Mouse (Mus musculus): ENCODE measurements around the gene Dgkq.
"Not testable (repeated sequence)": the region's sequence is repeated elsewhere in the genome, so short reads cannot be mapped to it uniquely, and the experiment has no call there.

The Dgkq gene

DNA sequence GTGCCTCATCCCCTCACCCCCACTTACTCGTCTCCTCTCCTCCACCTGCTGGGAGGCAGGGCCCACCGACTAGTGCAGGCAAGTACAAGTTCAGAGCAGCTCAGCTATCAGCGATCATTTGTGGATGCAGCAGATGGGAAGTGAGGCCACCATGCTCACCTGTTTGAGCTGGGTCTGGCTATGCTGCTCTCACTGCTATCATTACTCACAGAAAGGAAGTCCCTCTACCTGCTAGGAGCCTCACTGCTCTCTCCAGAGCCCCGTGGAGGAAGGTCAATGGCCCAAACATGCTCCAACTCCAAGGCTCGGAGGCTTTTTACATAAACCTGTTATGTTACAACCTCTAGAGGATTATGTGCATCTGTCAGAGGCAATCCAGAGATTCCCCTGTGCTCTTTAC, 12.1 kb downstream of the Dgkq start:
- intact Hi-C loops (cut with DNase I): no loop called here

DNA sequence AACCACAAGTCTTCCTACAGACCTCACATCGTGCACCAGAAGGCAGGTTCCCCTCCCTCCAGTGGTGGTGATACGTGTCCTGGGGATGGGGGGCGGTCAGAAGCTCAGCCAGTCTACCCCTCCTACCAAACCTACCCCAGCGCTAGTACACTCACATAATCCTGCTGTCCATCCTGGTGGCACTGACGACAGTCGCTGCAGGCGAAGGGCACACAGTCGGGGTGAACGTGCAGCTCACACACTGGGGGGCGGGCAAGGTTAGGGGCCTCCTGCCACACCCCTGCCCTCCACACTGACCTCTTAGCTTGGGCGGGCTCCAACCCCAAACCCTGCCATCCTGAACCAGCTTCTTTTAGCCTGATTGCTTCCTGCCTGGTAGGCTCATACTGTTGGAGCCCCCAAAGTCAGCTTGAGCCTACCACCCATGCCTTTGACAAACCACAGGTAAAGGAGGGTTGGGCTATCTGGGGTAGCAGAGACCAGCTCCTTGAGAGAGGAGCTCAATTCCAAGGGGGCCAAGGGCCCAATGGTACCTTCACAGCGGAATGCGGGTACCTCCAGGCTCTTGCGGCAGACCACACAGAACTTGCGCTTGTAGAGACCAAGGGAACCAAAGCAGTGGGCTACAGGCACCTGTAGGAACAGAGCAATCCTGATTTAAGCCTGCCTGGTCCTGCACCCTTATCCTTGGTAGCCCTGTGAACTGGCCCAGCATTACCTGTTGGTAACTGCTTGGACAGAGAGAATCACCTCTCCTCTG, 13.4 kb downstream of the Dgkq start:
- intact Hi-C loops (cut with DNase I): no loop called here

GRCm38 (mm10) chr5:108655381-108655780, 14.1 kb downstream of the Dgkq start:
- intact Hi-C loops (cut with DNase I): no loop called here

- intact Hi-C loops (cut with DNase I): loop anchor here (5.0 kb wide), 2 partner anchors 67 to 227 kb away; no protein-coding TSS in a partner anchor
These were observed 15.0 kb downstream of the Dgkq start for GRCm38 (mm10) chr5:108654444-108654990.

- intact Hi-C loops (cut with DNase I): loop anchor here (5.0 kb wide), 2 partner anchors 66 to 226 kb away; no protein-coding TSS in a partner anchor
These were observed 16.1 kb downstream of the Dgkq start for GRCm38 (mm10) chr5:108653341-108653740.

- intact Hi-C loops (cut with DNase I): loop anchor here (5.0 kb wide), 2 partner anchors 65 to 225 kb away; no protein-coding TSS in a partner anchor
These were observed 17.6 kb downstream of the Dgkq start for GRCm38 (mm10) chr5:108651823-108652222.

GRCm38 (mm10) chr5:108651136-108651720, 18.2 kb downstream of the Dgkq start:
- intact Hi-C loops (cut with DNase I): loop anchor here (5.0 kb wide), 2 partner anchors 64 to 224 kb away; no protein-coding TSS in a partner anchor

- intact Hi-C loops (cut with DNase I): loop anchor here (5.0 kb wide), 2 partner anchors 63 to 223 kb away; no protein-coding TSS in a partner anchor
These were observed 19.1 kb downstream of the Dgkq start for GRCm38 (mm10) chr5:108650341-108650740.

DNA sequence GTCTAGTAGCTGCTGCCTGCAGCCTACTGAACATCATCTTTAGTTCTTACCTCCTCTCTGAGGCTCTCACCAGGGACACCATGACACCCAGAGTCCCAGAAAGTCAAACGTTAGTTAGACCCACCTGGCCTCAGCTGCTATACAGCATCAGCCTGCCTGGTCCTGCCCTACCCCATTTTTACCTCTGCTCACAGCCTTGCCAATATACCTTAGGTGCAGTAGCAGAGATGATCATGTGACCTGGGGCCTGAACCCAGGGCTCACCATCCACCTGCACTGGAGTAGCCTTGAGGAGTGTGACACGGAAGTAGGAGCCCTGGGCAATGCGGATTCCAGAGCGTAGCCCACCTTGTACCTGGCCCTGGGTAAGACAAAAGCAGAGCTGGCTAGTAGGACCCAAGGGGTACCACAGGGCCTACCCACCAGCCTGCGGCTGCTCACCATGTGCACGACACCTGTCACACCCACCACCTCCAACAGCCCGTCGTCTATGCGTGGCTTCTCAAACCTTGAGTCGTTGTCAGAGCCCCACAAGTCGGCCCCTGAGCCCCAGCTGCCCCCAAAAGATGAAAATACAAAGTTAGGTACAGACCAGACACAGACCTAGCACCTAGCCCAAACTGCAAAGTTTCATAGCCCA, 20.4 kb downstream of the Dgkq start:
- intact Hi-C loops (cut with DNase I): no loop called here

GRCm38 (mm10) chr5:108647820-108648465, 21.5 kb downstream of the Dgkq start:
- intact Hi-C loops (cut with DNase I): no loop called here

GRCm38 (mm10) chr5:108647311-108647710, 22.2 kb downstream of the Dgkq start:
- intact Hi-C loops (cut with DNase I): no loop called here

- intact Hi-C loops (cut with DNase I): no loop called here
These were observed 23.2 kb downstream of the Dgkq start for GRCm38 (mm10) chr5:108646343-108646660.

GRCm38 (mm10) chr5:108645651-108646342, 23.7 kb downstream of the Dgkq start:
- intact Hi-C loops (cut with DNase I): no loop called here

DNA sequence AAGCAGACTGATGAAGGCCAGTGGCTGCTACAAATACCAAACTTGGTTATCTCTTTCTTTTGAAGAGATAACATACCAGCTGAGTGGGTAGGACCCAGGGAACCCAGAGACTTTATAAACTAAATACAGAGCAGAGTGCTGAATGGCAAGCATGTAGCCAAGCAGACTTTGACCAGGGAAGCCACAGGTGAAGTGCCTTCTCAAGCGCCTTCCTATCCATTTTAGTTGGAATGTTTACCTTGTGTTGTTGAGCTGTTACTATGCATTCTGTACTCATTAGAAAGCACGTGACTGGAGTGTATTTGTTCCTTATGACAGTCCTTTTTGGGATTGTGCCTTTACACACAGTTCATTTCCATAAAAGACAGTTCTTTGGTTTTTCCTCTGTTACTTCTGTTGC, 25.8 kb downstream of the Dgkq start:
- intact Hi-C loops (cut with DNase I): no loop called here

- intact Hi-C loops (cut with DNase I): no loop called here
These were observed 33.3 kb downstream of the Dgkq start for GRCm38 (mm10) chr5:108636172-108636571.

GRCm38 (mm10) chr5:108634088-108634487, 35.4 kb downstream of the Dgkq start:
- intact Hi-C loops (cut with DNase I): not testable (repeated sequence)

DNA sequence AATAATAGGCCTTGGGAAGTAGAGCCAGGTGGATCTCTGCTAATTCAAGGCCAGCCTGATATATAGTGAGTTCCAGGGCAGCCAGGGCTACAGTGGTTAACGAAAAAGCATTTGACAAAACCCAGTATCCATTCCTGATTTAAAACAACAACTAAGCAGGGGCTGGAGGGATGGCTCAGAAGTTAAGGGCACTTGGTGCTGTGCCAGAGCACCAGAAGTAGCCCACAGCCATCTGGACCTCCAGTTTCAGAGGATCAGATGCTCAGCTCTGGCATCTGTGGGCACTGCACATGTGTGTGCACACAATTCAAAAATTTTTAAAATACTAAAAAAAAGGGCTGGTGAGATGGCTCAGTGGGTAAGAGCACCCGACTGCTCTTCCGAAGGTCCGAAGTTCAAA, 35.8 kb downstream of the Dgkq start:
- intact Hi-C loops (cut with DNase I): no loop called here

- intact Hi-C loops (cut with DNase I): no loop called here
These were observed 39.6 kb downstream of the Dgkq start, which contains the start of the genes Gak and Tmem175 for GRCm38 (mm10) chr5:108629634-108630483. Gak (minus strand) TSS chr5:108629755. Tmem175 (plus strand) TSS chr5:108629770.

- intact Hi-C loops (cut with DNase I): no loop called here
These were observed 40.4 kb downstream of the Dgkq start for GRCm38 (mm10) chr5:108628891-108629633.
